Mouse (Mus musculus): ENCODE results near the gene Gramd1a.

Gene Gramd1a

DNA sequence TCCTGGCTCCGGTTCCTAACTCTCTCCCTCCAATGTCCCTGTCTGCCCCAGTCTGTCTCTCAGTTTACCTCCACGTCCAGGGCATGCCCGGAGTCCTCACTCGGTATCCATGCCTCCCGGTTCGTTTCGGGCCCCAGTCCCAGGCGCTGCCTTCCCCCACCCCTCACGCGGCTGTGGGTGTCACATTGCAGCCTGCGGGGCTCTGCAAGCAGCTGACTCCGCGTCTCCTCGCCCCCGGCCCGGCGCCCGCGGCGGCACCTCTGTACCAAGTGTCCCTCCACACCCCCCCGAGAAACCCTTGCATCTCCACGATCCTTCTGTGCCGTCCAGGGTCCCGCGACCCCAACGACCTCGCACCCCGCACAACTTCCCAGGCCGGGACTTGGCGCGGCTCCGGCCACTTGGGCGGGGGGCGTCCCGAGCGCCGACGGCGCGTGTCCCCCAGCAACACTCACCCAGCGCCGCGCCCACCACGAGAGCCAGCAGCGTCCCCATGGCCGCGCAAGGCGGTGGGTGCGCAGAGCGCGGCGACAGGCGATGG lies 29.4 kb downstream of the Gramd1a start:
- in situ Hi-C loops (cut with MboI, MseI), result no loop called here

GRCm38 (mm10) chr7:31125116-31125515 lies 30.6 kb downstream of the Gramd1a start:
- in situ Hi-C loops (cut with MboI, MseI), result no loop called here

DNA sequence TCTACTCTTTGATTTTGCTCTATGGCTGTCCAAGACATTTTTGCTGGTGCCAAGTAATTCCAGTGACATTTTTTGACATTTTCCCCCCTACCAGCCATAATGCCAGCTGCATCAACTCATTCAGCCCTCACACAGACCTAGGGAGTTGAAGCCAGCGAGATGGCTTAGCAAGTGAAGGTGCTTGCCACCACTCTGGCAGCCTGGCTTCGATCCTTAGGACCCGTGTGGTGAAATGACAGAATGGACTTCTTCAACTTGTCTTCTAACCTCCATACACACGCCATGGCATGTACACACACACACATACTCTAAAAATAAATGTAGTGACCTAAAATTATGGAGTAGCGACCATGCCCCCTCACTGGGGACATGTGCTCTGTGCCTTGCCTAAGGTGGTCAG lies 31.3 kb downstream of the Gramd1a start:
- in situ Hi-C loops (cut with MboI, MseI), result no loop called here

DNA sequence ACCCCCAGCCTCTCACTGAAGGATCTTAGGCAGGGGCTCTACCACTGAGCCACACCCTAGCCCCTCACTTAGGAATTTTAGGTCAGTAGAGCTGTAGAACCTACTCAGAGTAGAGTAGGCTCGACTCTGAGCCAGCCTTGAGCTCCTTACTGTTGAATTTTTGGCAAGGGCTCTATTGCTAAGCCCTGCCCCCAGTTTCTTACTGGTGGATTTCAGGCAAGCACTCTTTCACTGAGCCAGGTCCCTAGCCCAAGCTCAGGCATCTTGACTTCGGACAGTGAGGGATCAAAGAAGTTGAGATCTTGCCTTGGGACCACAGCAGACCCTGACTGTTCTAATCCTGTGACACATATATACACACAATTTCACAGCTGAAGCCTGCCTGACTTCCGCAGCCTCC lies 32.0 kb downstream of the Gramd1a start:
- in situ Hi-C loops (cut with MboI, MseI), result no loop called here

- in situ Hi-C loops (cut with MboI, MseI), result no loop called here
Observed at GRCm38 (mm10) chr7:31122641-31123631, 32.8 kb downstream of the Gramd1a start.

- in situ Hi-C loops (cut with MboI, MseI), result no loop called here
Observed at GRCm38 (mm10) chr7:31119556-31119955, 36.1 kb downstream of the Gramd1a start.

- in situ Hi-C loops (cut with MboI, MseI), result no loop called here
Observed at GRCm38 (mm10) chr7:31118486-31118885, 37.2 kb downstream of the Gramd1a start.

DNA sequence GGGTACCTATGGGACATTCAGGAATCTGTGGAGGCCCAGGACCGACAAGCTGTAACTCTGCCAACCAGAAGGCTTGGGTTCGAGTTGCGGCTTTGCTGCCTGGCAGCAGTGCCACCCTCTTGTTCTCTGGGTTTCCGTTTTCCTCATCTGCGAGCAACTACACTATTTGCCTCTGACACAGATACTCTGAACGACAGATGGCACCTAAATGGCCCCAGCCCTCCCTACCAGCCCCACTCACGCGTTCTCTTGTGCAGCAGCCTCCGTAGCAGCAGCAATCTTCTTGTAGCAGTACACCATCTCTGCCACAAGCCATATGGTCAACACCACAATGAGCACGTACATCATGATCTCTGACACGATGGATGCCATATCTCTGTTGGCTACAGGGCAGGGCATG lies 38.2 kb downstream of the Gramd1a start:
- in situ Hi-C loops (cut with MboI, MseI), result no loop called here

- in situ Hi-C loops (cut with MboI, MseI), result no loop called here
Observed at GRCm38 (mm10) chr7:31116721-31117145, 39.0 kb downstream of the Gramd1a start.

GRCm38 (mm10) chr7:31115587-31116043 lies 40.1 kb downstream of the Gramd1a start:
- in situ Hi-C loops (cut with MboI, MseI), result no loop called here

GRCm38 (mm10) chr7:31115182-31115581 lies 40.5 kb downstream of the Gramd1a start, which contains the start of gene Hpn:
TSS of gene Hpn (minus strand) at chr7:31115290.
- in situ Hi-C loops (cut with MboI, MseI), result no loop called here

DNA sequence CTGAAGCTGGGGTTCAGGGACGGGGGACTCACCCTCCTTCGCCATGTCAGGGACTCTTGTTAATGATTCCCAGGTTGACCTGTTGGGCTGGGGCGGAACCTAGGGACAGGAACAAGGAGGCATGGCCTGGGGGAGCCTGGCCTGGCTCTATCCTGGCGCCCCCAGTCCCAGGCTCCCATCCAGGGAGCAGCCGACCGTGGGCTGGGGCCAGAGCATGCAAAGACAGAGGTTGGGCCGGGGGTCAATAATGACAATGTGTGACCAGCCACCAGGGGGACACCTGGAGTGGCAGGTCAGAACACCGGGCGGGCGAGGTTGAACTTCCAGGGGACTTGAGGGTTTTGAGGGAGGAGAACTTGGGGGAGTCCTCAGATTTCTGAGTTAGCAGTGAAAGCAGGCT lies 41.0 kb downstream of the Gramd1a start:
- in situ Hi-C loops (cut with MboI, MseI), result no loop called here

DNA sequence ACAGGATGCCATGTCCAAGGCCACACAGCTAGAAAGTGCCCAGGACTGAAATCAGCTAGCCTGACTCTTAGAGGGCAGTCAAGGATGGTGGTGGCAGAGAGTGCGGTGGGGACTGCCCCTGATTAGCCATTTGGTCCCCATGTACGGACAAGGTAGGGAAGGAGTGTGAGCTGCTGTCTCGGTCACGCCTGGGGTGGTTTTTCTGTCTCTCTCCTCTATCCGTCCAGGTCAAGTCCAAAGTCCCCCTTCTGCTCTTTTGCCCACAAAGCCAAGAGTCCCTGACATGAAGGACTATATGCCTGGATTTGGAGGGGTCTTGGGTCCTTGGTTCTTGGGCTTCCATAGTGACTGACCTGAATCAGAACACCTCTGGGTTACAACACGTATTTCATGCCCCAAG lies 41.9 kb downstream of the Gramd1a start:
- in situ Hi-C loops (cut with MboI, MseI), result no loop called here

DNA sequence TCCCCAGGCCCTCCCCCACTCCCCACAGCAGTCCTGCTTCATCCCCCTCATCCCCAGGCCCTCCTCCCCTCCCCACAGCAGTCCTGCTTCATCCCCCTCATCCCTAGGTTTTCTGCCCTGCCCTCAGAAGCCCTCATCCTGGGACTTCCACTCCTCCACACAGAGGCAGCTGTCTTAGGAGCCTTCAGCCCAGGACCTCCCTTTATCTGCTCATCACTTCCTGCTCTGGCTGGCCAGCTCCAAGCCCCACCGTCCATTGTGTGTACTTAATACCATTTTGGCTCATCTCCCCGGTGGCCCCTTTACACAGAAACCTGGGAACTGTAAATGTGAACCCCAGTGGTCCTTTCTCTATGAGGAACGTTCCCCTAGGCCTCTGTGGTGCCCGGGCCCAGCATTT lies 43.7 kb downstream of the Gramd1a start:
- in situ Hi-C loops (cut with MboI, MseI), result no loop called here

GRCm38 (mm10) chr7:31110861-31111385 lies 44.8 kb downstream of the Gramd1a start:
- in situ Hi-C loops (cut with MboI, MseI), result no loop called here

DNA sequence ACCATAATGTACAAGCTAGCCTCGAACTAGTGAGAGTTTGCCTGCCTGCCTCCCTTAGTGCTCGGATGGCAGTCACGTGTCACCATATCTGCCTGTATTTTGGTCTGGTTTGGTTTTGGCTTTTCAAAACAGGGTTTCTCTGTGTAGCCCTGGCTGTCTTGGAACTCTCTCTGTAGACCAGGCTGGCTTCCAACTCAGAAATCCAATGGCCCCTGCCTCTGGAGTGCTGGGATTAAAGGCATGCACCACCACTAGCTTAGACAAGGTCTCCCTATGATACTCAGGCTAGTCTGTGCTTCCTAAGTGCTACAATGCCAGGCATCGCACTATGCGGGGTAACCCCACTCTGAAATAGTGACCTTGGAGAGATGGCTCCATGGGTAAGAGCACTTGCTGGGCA lies 45.9 kb downstream of the Gramd1a start:
- in situ Hi-C loops (cut with MboI, MseI), result no loop called here

GRCm38 (mm10) chr7:31109091-31109490 lies 46.6 kb downstream of the Gramd1a start:
- in situ Hi-C loops (cut with MboI, MseI), result no loop called here

DNA sequence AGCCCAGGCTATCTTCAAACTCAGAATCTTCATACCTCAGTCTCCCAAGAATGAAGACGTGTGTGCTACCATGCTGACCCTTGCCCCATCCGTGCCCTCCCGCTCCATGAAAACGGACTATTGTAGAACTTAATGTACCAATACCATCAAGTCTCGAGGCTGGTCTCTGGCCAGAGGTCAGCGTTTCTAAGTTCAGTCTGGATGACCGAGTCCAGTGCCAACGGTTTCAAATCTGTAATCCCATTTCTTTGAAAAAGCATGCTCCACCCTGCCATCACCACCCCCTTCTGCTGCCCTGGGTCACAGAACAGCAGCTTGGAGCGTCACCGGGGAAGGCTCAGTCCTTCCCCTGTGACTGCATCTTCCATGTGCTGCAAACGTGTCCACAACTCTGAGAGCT lies 47.9 kb downstream of the Gramd1a start:
- in situ Hi-C loops (cut with MboI, MseI), result no loop called here

DNA sequence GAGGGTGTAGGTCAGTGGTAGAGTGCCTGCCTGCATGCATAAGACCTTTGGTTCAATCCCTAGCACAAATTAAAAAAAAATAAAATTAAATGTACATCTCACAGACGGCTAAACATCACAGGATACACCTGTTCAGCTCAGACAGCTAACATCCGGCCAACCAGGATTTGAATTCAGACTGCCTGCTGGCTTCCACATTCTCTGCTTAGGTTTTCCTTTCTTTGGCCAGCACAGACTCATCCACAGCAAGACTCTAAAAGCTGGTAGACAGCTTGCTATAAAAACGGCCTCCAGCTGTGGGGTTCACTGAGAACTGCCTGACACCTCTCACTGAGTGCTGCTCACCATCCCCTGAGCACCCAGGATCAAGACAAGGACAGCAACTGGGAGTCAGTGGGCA lies 49.5 kb downstream of the Gramd1a start:
- in situ Hi-C loops (cut with MboI, MseI), result no loop called here

- in situ Hi-C loops (cut with MboI, MseI), result no loop called here
Observed at GRCm38 (mm10) chr7:31105061-31105768, 50.5 kb downstream of the Gramd1a start.

- in situ Hi-C loops (cut with MboI, MseI), result no loop called here
Observed at GRCm38 (mm10) chr7:31100786-31101185, 54.9 kb downstream of the Gramd1a start.

- in situ Hi-C loops (cut with MboI, MseI), result no loop called here
Observed at GRCm38 (mm10) chr7:31099612-31099982, 56.1 kb downstream of the Gramd1a start.
